ENCODE assay signal across 8 mouse cellular contexts in genomic region chr1:119835726-119836478, GRCm38 (mm10). TPM values are rescaled to one million over a fixed set of nuclear protein-coding genes. Genes with fewer than 3 reads are reported as not detected.
DNase-seq lines count a peak whose midpoint lies in the region; ATAC-seq lines count a peak whose summit lies in the region.

No protein-coding gene starts in this region.

- no peaks in the 10 kb centered on the region for H3K36me3 ChIP-seq in neural tube, embryonic 11.5 days (ENCODE audit: control insufficient read depth, insufficient read depth, low read length)
- no peaks in the 10 kb centered on the region for H3K36me3 ChIP-seq in embryonic facial prominence, embryonic 13.5 days
- H3K36me3 ChIP-seq in limb, embryonic 10.5 days = no peaks in the 10 kb centered on the region
- no peaks in the 10 kb centered on the region for H3K36me3 ChIP-seq in stomach, embryonic 14.5 days (ENCODE audit: control insufficient read depth, insufficient read depth, low read length)

- 19% methylated on average over 9 of the region's 9 CpGs for WGBS in neural tube, embryonic 11.5 days
- WGBS in embryonic facial prominence, embryonic 13.5 days = 12% methylated on average over 9 of the region's 9 CpGs
- 24% methylated on average over 9 of the region's 9 CpGs for WGBS in limb, embryonic 10.5 days
- WGBS in stomach, embryonic 14.5 days = 6% methylated on average over 9 of the region's 9 CpGs

- peaks cover 7% of the 10 kb centered on the region; the same call in 1 of the 2 replicates for H3K4me1 ChIP-seq in neural tube, embryonic 11.5 days (ENCODE audit: control insufficient read depth, insufficient read depth, low read length)
- peaks cover 11% of the 10 kb centered on the region for H3K4me1 ChIP-seq in embryonic facial prominence, embryonic 13.5 days
- H3K4me1 ChIP-seq in limb, embryonic 10.5 days = peaks cover 14% of the 10 kb centered on the region
- peaks cover 8% of the 10 kb centered on the region for H3K4me1 ChIP-seq in stomach, embryonic 14.5 days (ENCODE audit: control insufficient read depth, insufficient read depth, low read length)

- peak overlapping the region; percentile 93 for H3K9ac ChIP-seq in neural tube, embryonic 11.5 days (ENCODE audit: low read length)
- peak overlapping the region; percentile 92 for H3K9ac ChIP-seq in embryonic facial prominence, embryonic 13.5 days
- peak overlapping the region; percentile 77 for H3K9ac ChIP-seq in stomach, embryonic 14.5 days (replicated peaks; ENCODE audit: low read depth, low read length)

- no peaks in the 10 kb centered on the region for H3K9me3 ChIP-seq in neural tube, embryonic 11.5 days (ENCODE audit: control insufficient read depth, low read length)
- H3K9me3 ChIP-seq in embryonic facial prominence, embryonic 13.5 days = no peaks in the 10 kb centered on the region
- no peaks in the 10 kb centered on the region for H3K9me3 ChIP-seq in limb, embryonic 10.5 days (replicated peaks)
- no peaks in the 10 kb centered on the region for H3K9me3 ChIP-seq in stomach, embryonic 14.5 days (ENCODE audit: control insufficient read depth, low read depth, low read length)

- no peak for ATAC-seq in neural tube, embryonic 11.5 days (ENCODE audit: insufficient read depth, low FRiP score, low TSS enrichment)
- ATAC-seq in embryonic facial prominence, embryonic 13.5 days (ENCODE audit: insufficient number of reproducible peaks, insufficient read depth, low FRiP score, low TSS enrichment, low read depth) = no peak
- ATAC-seq in stomach, embryonic 14.5 days (ENCODE audit: insufficient number of reproducible peaks, insufficient read depth, low FRiP score, low read depth) = no peak
- ATAC-seq in inflammation-experienced regulatory T-cells, adult 6 months = no peak

- no peak overlapping the region; the same call in 1 of the 2 replicates for H3K27ac ChIP-seq in neural tube, embryonic 11.5 days (ENCODE audit: low read depth, low read length)
- H3K27ac ChIP-seq in embryonic facial prominence, embryonic 13.5 days = no peak overlapping the region
- no peak overlapping the region; the same call in 1 of the 2 replicates for H3K27ac ChIP-seq in limb, embryonic 10.5 days
- no peak overlapping the region for H3K27ac ChIP-seq in stomach, embryonic 14.5 days (ENCODE audit: low read length)

- H3K27me3 ChIP-seq in neural tube, embryonic 11.5 days (ENCODE audit: control insufficient read depth, insufficient read depth, low read length) = no peaks in the 10 kb centered on the region
- H3K27me3 ChIP-seq in embryonic facial prominence, embryonic 13.5 days = no peaks in the 10 kb centered on the region
- no peaks in the 10 kb centered on the region for H3K27me3 ChIP-seq in limb, embryonic 10.5 days (ENCODE audit: low read depth, poor library complexity, severe bottlenecking)
- H3K27me3 ChIP-seq in stomach, embryonic 14.5 days (ENCODE audit: control insufficient read depth, insufficient read depth, low read length) = no peaks in the 10 kb centered on the region

- H3K4me2 ChIP-seq in neural tube, embryonic 11.5 days (ENCODE audit: low read depth) = peak overlapping the region; percentile 52
- H3K4me2 ChIP-seq in embryonic facial prominence, embryonic 13.5 days = peak overlapping the region; percentile 67
- H3K4me2 ChIP-seq in stomach, embryonic 14.5 days (replicated peaks; ENCODE audit: low read depth, low read length) = peak overlapping the region; percentile 66

- no peak for DNase-seq in neural tube, embryonic 11.5 days (ENCODE audit: low spot score)
- no peak for DNase-seq in neural tube, embryonic 10.5 days (ENCODE audit: extremely low spot score, low spot score)
- DNase-seq in limb, embryonic 10.5 days (ENCODE audit: low spot score) = no peak
- no peak for DNase-seq in adrenal gland, postnatal 14 days
- no peak for DNase-seq in kidney, adult 18-20 months

- H3K4me3 ChIP-seq in neural tube, embryonic 11.5 days (ENCODE audit: low read depth, low read length) = peak overlapping the region; percentile 87
- H3K4me3 ChIP-seq in embryonic facial prominence, embryonic 13.5 days = peak overlapping the region; percentile 82
- H3K4me3 ChIP-seq in limb, embryonic 10.5 days = peak overlapping the region; percentile 94
- H3K4me3 ChIP-seq in stomach, embryonic 14.5 days (ENCODE audit: low read depth, low read length) = peak overlapping the region; percentile 90

RNA-seq across cellular contexts. Expression of gene Ptpn4, which starts 1.5 kb away (rescaled TPM):
- polyA plus RNA-seq in neural tube, embryonic 11.5 days (2014; fragmentation: Nextera tagmentation; extraction: Ambion mirVana) = 13.0 and 14.9 TPM in 2 replicates
- 4.7 and 6.3 TPM in 2 replicates for polyA plus RNA-seq in embryonic facial prominence, embryonic 13.5 days (2015; fragmentation: Nextera tagmentation; extraction: Ambion mirVana)
- polyA plus RNA-seq in limb, embryonic 10.5 days (2016; fragmentation: Nextera tagmentation; extraction: Ambion mirVana) = 3.2 and 6.5 TPM in 2 replicates
- 8.8 and 10.2 TPM in 2 replicates for polyA plus RNA-seq in stomach, embryonic 14.5 days (2014; fragmentation: Nextera tagmentation; extraction: Ambion mirVana)
- total RNA-seq in adrenal gland, postnatal 14 days (2021) = 46.1 and 49.8 TPM in 2 replicates
- polyA plus RNA-seq in inflammation-experienced regulatory T-cells, adult 6 months (2017; shearing (Covaris generic)) = 10 to 100 TPM in 1 of 3 experiments, 1 to 10 TPM in 2; 3.8 to 13.3 (median 6.7) TPM
